Mouse (Mus musculus): ENCODE data around the gene Clrn2.
"Not testable (repeated sequence)": the region's sequence is repeated elsewhere in the genome, so short reads cannot be mapped to it uniquely, and the experiment has no call there.

The Clrn2 gene

DNA sequence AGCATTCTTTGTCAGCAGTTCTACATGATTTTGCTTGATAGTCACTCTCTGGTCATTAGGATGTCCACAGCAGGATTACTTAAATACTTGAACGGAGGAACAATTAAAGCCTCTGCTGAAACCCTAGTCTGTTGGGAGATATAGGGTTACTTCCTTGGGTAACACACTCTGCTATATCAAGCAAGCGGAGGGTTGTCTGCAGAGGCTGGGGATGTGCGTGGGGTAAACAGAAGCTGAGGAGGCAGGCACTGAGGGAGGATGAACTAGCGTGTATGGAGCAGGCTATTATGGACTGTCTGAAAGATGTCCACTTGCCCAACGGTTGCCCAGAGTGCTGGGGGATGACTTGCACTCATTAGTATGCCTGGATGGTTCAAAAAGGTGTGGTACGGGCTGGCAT lies at the start of gene Clrn2:
Gene Clrn2, plus strand, starts transcription at position 301 of the 400 bp plus-strand sequence.
- no peak for DNase-seq (ENCODE audit: low spot score)

DNA sequence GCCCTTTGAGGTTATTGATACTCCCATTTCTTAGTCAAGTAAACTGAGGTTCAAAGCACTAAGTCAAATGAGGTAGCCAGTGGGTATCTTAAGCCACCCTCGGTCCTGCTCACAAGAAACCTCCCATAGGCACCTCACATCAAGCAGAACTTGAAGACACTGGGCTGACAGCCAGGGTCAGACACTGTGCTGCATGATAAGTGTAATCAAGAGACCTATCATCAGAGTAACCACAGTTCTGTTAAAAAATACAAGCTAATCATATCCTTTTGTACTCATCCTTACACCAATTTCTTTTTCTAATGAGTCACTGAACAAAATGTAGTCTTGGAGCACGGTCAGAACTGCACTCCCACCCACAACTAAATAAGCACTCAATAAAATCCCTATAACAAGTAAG lies 47.4 kb upstream of the Clrn2 start:
- DNase-seq (ENCODE audit: low spot score) = no peak

DNA sequence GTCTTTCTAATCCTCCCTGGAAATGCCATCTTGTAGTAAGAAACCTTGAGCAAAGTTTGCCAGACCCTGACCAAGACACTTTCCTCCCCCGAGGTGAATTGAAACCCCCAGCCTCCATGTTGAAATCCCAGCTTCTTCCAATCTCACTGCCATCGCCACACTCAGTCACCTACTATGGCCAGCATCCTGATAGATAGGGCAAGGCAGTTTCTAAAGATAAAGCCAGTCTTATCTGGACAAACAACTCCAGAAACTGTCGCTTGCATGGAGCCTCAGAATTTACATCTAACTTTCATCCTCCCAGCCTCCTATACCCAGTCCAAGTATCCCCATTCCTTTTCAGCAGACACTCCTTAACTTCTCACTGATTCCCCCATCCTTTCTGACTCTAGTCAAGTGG lies 37.1 kb upstream of the Clrn2 start:
- no peak for DNase-seq (ENCODE audit: low spot score)

DNA sequence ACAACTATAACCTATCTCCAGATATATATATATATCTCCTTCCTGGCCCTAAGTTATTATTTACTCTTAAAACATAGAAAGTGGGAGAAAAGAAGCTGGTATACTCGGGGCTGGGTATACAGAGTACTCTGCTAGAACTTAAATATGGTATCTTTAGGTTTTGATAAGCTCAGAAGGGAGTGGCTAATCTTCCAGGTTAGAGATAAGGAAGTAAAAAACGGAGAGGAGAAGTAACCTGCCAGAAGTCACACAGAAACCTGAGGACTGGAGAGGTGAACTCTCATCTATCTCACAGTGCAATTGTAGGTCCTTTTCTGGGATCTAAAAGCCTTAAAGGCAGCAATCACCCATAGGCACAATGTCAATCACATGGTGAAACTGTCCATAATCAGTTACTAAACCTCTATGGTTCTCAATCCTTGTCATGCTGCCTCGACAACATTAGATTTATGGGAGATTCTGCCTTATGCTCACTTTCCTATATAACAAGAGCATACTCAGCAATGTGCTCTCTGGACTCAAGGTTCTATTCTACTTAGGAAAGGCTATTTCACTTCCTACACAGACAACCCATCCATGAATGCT lies 35.6 kb upstream of the Clrn2 start:
- DNase-seq (ENCODE audit: low spot score) = no peak

DNA sequence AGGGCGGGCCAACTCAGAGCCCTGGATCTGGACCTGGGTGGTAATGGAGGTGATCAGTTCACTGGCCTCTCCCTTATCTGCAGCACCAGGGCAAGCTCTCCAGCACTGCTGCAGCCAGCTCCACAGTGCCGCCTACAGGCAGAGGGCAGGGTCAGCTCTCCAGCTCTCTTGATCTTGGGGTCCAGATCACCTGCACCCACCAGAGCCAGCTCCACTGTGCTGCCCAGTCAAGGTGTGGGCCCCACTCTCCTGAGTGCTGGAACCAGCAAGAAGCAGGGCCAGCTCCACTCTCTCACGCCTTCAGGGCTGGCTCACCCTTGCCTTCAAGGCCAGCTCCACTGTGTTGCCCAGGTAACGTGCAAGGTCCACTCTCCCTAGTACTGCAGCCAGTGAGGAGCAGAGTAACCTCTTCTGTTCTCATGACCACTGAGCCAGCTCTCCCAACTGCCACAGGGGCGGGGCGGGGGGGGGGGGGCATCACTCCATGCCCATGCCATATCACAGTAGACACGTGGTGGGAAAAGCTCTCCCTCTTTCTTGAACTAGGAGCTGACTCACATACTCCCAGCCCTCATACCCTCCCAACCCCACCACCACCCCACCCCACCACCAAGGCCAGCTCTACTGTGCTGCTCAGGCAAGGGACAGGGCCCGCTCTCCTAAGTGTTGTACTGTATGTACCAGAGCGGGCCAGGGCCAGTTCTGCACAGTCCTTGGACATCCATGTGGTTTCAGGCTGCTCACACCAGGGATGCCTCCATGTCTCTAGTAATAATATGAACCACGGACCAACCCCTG lies 33.5 kb upstream of the Clrn2 start:
- DNase-seq (ENCODE audit: low spot score) = peak; percentile 55

DNA sequence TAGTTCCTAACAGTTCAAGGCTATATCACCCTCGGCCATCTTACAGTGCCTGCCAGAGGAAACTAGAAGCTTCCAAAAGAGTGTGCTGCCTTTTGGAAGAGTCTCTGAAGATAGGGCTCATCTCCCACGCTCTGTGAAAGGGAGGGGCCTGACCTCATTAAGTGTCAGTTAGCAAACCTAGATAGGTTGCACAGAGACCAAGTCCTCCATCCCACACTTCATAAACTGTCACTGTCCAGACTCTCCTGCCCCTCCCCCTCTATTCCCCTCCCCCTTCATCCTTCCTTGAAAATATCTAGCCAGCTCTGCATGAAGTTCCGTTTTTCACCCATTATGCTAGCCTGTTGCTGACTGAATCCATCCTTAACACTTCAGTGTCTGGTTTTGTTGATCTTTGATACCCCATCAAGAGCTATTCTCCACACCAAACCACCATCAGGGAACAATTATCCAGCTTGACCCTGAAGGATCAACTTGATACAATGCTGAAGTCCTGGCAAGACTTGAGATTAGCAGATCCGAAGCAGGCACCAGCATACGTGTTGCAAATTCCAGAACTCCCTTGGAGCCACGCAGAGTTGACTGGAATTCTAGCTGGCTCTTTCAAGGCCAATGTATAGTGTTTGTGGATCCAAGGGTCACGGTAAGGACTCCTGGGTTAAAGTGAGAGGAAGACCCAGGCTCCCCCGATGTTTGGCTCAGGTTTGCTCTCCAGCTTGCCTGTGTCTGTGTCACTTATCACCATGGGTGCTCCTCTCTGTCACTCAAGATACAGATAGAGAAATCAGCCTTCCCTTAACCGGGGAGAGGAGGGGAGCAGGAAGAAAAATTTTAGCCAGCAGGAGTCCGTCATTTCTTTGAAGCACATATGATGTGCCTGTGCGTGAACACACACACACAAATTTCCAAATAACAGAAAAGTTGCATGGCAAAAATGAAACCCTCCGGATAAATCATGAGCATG lies 31.4 kb upstream of the Clrn2 start:
- peak; percentile 58 for DNase-seq (ENCODE audit: low spot score)

DNA sequence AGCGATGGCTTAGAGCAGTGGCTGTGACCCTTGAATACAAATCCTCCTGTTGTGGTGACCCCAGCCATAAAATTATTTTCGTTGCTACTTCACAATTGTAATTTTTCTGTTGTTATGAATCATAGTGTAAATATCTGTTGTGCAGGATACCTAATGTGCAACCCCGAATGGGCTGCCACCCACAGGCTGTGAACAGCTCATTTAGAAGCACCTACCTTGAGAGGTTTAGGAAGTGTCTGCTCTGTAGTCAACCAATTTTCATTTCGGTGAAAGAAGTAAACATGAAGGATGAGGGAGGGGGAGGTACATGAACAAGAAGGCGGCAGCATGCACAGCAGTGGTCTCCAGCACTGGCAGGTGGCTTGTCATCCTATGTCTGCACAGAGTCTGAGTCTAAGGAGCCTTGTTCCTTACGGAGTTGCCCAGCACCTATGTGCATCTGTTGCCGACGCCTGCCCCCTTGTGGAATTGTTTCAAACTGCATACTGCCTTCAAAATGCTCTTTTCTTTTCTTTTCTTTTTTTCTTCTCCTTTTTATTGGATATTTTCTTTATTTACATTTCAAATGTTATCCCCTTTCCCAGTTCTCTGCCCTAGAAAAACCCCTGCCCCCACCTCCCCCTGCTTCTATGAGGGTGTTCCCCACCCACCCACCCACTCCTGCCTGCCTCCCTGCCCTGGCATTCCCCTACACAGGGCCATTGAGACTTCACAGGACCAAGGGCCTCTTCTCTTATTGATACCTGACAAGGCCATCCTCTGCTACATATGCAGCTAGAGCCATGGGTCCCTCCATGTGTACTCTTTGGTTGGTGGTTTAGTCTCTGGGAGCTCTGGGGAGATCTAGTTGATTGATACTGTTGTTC lies 29.3 kb upstream of the Clrn2 start:
- peak; percentile 71 for DNase-seq (ENCODE audit: low spot score)

DNA sequence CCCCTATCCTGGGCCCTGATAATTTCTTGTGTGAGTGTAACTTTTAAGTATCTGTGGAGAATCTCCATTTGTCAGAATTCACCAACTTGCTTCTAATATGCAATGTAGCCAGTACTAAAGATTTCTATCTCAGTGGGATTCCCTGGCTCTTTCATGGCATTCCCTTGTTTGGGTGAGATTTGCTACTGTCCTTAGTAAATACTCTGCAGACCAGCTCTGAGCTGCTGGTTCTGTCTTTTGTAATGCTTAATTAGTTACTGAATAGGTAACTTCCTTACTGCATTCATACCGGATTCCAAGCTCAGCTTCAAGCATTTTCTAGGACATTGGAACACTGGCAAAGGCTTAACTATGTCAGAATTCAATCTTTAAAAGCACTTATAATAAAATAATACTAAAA lies 27.8 kb upstream of the Clrn2 start:
- not testable (repeated sequence) for DNase-seq (ENCODE audit: low spot score)

DNA sequence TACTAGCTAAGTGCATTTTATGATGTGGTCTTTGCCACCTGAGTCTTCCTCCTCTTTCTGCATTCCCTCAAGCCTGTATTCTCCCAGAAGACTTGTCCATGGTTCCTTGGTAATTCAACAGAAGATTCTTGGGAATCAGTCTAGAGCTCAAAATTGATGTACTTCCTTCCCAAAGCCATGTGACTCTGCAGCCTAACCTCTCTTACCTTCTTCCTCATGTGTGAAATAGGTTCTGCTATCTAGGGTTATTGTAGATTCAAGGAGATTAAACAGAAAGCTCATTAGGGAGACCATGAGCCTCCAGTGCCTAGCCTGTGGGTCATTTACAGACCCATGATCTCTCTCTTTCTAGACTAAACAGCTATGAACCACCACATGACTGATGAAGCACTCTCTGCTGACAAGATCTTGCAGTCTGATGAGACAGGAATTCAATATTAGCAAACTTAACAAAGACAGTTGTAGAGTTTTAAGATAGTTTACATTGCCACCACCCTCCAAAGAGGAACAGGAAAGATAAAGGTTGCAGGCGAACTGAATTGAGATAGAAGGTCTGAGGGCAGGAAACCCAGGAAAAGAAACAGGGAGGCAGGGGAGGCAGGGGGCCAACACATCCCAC lies 27.0 kb upstream of the Clrn2 start:
- no peak for DNase-seq (ENCODE audit: low spot score)

DNA sequence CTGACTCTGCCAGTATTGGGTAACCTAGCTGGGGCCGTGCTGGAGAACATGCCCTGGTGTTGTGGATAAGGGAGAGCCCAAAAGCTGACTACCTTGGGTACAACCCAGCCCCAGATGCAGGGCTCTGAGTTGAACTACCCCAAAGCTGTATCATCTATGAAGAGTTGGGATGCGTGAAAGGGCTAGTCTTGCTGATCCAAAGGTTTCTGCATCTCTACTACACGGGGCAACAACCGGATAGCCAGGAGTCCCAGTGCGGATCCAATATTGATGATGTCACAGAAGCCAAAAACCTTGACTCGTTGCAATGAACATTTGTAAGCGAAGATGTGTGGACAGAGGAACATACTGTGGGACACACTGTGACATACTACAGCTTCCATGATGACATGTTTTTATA lies 25.7 kb upstream of the Clrn2 start:
- no peak for DNase-seq (ENCODE audit: low spot score)

DNA sequence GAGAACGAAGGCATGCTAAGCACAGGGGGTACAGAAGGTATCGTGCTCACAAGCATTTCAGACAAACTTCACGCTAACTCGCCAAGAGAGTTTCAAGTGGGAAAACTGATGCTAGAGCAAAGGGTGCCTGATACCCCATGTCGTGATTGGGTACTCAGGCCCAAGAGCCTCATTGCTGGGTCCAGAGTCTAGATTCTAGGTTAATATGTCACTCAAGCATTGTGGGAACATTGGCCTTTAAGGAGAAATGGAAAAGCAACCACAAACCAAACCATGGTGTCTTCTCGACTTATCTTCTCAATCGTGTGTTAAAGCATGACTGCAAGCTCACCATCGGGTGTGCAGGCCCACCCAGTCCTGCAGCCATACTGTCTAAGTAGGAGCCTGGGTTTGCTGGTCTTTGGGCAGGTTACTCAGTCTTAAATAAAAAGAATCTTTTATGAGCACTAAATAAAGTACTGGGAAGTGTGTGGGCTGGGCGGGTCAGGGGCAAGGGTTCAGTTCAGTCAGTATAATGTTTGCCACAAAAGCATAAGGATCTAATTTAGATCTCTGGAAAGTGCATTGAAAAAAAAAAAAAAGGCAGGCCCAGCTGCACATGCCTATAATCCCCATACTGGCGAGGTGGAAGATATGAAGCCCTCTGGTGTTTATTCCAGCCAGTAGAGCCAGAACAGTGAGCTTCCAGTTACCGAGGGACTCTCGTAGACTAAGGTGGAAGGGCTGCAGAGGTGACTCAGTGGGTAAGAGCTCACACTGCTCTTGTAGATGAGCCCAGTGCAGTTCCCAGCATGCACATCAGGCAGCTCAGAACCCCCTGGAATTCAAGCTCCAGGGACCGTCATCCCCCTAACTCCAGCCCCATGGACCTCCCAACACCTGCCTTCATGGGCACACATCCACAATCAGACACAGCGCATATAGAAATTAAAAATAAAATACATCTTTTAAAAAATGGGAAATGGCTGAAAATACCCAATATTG lies 17.3 kb upstream of the Clrn2 start:
- DNase-seq (ENCODE audit: low spot score) = no peak

DNA sequence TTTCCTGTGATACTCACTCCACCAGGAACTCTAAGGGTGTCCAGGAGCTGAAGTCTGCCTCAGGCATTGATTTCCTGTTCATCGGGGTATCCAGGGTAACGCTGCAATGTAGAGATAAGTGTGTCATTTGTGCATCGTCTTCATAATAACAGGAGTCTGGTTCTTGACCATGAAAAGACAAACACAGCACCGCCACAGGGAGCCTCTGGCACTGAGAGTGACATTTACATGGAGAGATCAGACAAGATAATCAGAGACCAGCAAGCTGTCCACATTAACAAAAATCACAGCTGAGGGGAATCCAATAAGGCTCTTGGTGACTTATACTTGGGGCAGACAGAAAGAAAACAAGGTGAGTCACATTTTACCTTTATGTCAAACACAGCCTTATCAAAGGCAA lies 15.7 kb upstream of the Clrn2 start:
- DNase-seq (ENCODE audit: low spot score) = no peak

DNA sequence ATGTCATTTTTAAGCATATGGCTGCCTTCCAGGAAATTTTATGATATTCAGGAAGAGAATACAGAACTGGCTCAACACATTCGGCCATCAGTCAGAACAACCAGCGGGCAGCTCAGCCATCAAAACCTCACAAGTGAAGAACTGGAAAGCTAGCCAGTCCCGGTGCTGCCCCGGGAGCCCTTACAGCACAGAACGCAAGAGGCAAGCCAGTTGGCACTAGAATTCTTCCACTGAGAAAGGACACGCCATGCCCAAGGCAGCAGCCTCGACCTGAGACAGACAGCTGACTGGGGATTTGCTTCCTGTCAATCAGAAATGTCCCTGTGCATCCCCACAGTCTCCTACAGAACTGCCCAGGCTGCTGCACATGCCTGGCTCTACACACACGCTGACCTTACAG lies 15.2 kb upstream of the Clrn2 start:
- DNase-seq (ENCODE audit: low spot score) = no peak

DNA sequence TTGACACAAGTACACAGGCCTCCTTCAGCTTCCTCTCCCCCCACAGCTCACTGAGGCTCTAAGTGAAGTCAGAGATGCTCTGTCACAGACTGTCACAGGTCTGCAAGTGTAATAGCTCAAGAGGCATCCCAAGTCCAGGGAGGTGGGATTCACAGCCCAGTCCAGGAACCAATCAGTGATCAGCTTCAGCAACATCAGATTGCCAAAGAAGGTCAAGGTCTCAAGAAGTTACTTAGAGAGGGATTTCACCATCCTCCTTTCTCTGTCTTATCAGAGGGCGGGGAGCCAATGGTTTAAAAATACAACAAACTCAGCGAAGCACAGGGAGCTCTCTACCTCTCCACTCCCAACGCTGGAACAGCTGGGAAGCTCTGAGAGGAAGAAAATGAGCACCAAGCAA lies 12.4 kb upstream of the Clrn2 start:
- no peak for DNase-seq (ENCODE audit: low spot score)

DNA sequence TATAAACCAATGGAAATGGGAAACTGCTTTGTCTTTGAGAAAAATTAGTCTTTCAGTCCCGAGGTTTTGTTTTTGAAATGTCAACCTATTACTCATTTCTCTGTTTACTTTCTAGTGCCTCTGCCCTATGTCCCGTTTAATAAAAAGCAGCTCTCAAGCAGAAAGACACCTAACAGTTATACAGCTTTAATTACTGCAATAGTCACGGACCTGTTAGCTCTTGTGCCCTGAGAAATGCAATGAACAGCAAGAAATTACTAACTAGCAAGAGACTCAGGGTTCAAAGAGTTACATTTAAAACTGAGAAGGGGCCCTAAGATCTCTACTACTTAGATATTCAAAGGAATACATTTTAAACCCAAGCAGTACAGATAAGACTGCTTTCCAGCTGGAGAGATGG lies 11.8 kb upstream of the Clrn2 start:
- no peak for DNase-seq (ENCODE audit: low spot score)

DNA sequence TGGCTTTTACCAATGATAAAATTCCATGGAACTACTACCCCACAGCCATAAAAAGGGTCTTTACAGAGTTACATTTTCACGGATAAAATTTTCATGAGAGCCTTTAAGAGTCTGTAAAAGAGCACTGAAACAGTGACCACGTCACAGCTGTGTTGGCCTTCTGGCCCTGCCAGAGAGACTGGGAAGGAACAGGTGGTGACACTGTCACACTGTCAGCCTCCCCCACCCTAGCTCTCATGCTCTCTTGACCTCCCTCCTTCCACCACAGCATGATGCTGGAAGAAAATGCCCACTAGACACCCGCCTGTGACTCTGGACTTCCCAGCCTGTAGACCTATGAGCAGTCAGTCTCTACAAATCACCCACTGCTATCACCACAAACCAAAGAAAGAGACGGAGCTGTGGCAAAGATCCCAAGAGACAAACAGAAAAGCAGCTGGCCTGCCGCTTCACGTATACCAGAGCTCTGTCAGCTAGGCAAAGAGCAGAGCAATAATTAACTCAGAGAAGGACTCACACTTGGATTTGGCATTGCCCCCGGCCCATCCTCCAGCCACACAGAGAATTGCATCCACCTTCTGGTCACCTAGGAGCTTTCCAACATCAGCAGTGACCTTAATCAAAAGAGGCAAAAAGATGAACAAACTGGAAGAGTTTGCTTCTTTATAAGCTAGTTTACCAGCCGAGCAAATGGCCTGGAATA lies 9.3 kb upstream of the Clrn2 start:
- no peak for DNase-seq (ENCODE audit: low spot score)

DNA sequence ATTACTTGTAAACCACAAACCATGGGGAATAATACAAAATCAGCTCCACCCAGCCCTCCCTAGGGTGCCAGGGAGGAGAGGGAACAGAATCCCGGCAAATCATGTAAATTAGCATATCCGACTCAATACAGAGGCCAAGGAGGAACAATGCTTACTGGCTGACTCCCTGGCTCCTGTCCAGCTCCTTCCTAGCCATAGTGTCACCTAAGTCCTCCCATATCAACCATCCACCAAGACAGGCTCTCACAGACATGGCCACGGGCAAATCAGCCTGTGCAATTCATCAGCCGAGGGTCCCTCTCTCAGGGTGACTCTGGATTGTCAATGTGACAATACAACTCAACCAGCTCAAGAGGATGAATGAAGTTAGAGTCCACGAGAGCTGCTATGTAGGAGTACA lies 4.9 kb upstream of the Clrn2 start:
- no peak for DNase-seq (ENCODE audit: low spot score)

DNA sequence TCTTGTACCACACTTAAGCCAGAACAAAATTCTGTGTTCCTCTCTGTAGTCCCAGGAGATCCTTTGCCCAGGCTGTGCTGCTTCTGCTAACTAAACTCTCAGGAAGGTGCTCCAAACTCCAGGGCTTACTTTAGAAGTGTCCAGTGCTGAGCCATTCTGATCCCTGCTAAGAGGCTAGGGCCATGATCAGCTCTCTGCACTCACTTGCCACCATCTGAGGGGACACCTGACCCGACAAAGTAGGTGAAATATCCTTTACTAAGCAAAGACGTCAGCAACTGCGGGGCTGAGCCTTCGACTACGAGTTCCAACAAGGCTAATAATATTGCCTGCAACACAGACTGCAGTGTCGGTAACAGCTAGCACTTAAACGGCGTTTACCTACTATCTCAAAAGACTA lies 4.3 kb upstream of the Clrn2 start:
- DNase-seq (ENCODE audit: low spot score) = peak; percentile 23
